Mouse (Mus musculus): ENCODE measurements at regions not wholly inside any gene's neighbourhood (a gene's known extent, or its start where the extent isn't known, plus 50 kb on each side); places are given as distances from the start of the nearest gene placed in this dataset.

DNA sequence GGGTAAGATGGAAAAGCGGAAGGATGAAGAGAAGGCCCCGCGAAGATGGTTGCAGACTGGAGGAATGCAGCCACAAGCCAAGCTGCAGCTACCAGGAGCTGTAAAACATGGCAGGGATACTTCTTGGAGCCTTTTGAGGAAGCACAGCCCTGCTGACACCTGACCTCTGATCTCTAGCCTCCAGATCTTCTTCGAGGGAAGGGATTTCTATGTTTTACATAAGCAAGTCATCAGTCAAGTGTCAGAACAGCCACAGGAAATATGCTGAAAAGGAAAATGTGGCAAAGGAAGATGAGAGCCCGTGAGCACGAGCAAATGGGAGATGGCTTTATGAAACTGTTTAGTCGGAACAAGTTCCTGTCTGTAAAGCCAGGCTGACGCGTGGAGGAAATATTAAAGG is 219.1 kb downstream of the Tshz3 start:
- no peaks in the 10 kb centered on the region for H3K36me3 ChIP-seq (ENCODE audit: control insufficient read depth, insufficient read depth, low read length)

GRCm38 (mm10) chr7:36919413-36919812 is 221.5 kb downstream of the Tshz3 start:
- Histone ChIP-seq H3K4me1 (ENCODE audit: control insufficient read depth, insufficient read depth, low read length) (no peaks in the 10 kb centered on the region), H3K4me3 (ENCODE audit: low read depth, low read length) (no peak overlapping the region), H3K9ac (ENCODE audit: low read depth, low read length) (no peak overlapping the region), H3K27me3 (ENCODE audit: control insufficient read depth, insufficient read depth, low read depth, low read length) (no peaks in the 10 kb centered on the region), H3K36me3 (ENCODE audit: control insufficient read depth, insufficient read depth, low read length) (no peaks in the 10 kb centered on the region), H3K4me2 (ENCODE audit: low read length) (no peak overlapping the region), H3K9me3 (replicated peaks; ENCODE audit: control insufficient read depth, low read length, poor library complexity, severe bottlenecking) (no peaks in the 10 kb centered on the region), H3K27ac (ENCODE audit: low read length) (no peak overlapping the region)
- WGBS = 83% methylated on average over 4 of the region's 4 CpGs
- ATAC-seq = no peak

More for the DNA sequence above, 219.1 kb downstream of the Tshz3 start:
- H3K9ac ChIP-seq (ENCODE audit: low read depth, low read length) = no peak overlapping the region
- no peak overlapping the region for H3K4me2 ChIP-seq (ENCODE audit: low read length)
- H3K4me1 ChIP-seq (ENCODE audit: control insufficient read depth, insufficient read depth, low read length) = no peaks in the 10 kb centered on the region
- WGBS = 81% methylated on average over 9 of the region's 9 CpGs
- H3K27ac ChIP-seq (ENCODE audit: low read length) = no peak overlapping the region
- H3K27me3 ChIP-seq (ENCODE audit: control insufficient read depth, insufficient read depth, low read depth, low read length) = no peaks in the 10 kb centered on the region
- no peaks in the 10 kb centered on the region for H3K9me3 ChIP-seq (replicated peaks; ENCODE audit: control insufficient read depth, low read length, poor library complexity, severe bottlenecking)
- H3K4me3 ChIP-seq (ENCODE audit: low read depth, low read length) = no peak overlapping the region
- ATAC-seq = no peak

- Histone ChIP-seq H3K9ac (ENCODE audit: low read depth, low read length) (no peak overlapping the region), H3K27ac (ENCODE audit: low read length) (no peak overlapping the region), H3K36me3 (ENCODE audit: control insufficient read depth, insufficient read depth, low read length) (no peaks in the 10 kb centered on the region), H3K4me3 (ENCODE audit: low read depth, low read length) (no peak overlapping the region), H3K4me1 (ENCODE audit: control insufficient read depth, insufficient read depth, low read length) (no peaks in the 10 kb centered on the region), H3K27me3 (ENCODE audit: control insufficient read depth, insufficient read depth, low read depth, low read length) (no peaks in the 10 kb centered on the region), H3K9me3 (replicated peaks; ENCODE audit: control insufficient read depth, low read length, poor library complexity, severe bottlenecking) (no peaks in the 10 kb centered on the region), H3K4me2 (ENCODE audit: low read length) (no peak overlapping the region)
- 90% methylated on average over 14 of the region's 14 CpGs for WGBS
- no peak for ATAC-seq
Measured at GRCm38 (mm10) chr7:36921003-36921402, 223.1 kb downstream of the Tshz3 start.

- Histone ChIP-seq H3K27ac (ENCODE audit: low read length) (no peak overlapping the region), H3K4me3 (ENCODE audit: low read depth, low read length) (no peak overlapping the region), H3K36me3 (ENCODE audit: control insufficient read depth, insufficient read depth, low read length) (no peaks in the 10 kb centered on the region), H3K9ac (ENCODE audit: low read depth, low read length) (no peak overlapping the region), H3K4me2 (ENCODE audit: low read length) (no peak overlapping the region), H3K4me1 (ENCODE audit: control insufficient read depth, insufficient read depth, low read length) (peaks cover 5% of the 10 kb centered on the region), H3K9me3 (replicated peaks; ENCODE audit: control insufficient read depth, low read length, poor library complexity, severe bottlenecking) (no peaks in the 10 kb centered on the region), H3K27me3 (ENCODE audit: control insufficient read depth, insufficient read depth, low read depth, low read length) (no peaks in the 10 kb centered on the region)
- 77% methylated on average over 3 of the region's 4 CpGs for WGBS
- no peak for ATAC-seq
Measured at GRCm38 (mm10) chr7:36933490-36933889, 235.6 kb downstream of the Tshz3 start.

GRCm38 (mm10) chr7:36934792-36935555 is 237.1 kb downstream of the Tshz3 start:
- Histone ChIP-seq H3K4me2 (ENCODE audit: low read length) (no peak overlapping the region), H3K4me3 (ENCODE audit: low read depth, low read length) (no peak overlapping the region), H3K9ac (ENCODE audit: low read depth, low read length) (no peak overlapping the region), H3K27ac (ENCODE audit: low read length) (no peak overlapping the region), H3K4me1 (ENCODE audit: control insufficient read depth, insufficient read depth, low read length) (no peaks in the 10 kb centered on the region; the same call in 1 of the 2 replicates), H3K9me3 (replicated peaks; ENCODE audit: control insufficient read depth, low read length, poor library complexity, severe bottlenecking) (no peaks in the 10 kb centered on the region), H3K27me3 (ENCODE audit: control insufficient read depth, insufficient read depth, low read depth, low read length) (no peaks in the 10 kb centered on the region), H3K36me3 (ENCODE audit: control insufficient read depth, insufficient read depth, low read length) (no peaks in the 10 kb centered on the region)
- ATAC-seq = no peak
- WGBS = 79% methylated on average over 21 of the region's 21 CpGs

DNA sequence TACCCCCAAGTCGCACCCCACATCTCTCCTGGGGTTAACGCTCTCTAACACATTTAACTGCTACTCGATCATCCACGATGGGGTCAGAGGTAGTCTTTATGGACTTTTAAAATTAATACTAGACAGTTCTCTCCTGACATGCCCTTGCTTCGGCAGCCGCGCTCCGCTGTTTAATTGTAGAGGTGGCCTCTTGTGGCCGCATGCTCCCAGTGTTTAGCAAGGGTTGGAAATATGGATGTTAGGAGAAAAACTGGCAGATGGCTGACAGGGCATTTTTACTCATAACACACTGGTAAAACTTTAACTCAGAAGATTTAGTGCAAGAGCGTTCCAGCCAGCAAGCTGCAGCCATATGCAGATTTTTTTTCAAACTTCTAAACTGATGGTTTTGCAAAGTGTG is 242.7 kb downstream of the Tshz3 start:
- Histone ChIP-seq H3K4me3 (ENCODE audit: low read depth, low read length) (no peak overlapping the region), H3K27ac (ENCODE audit: low read length) (no peak overlapping the region), H3K9me3 (replicated peaks; ENCODE audit: control insufficient read depth, low read length, poor library complexity, severe bottlenecking) (no peaks in the 10 kb centered on the region), H3K9ac (ENCODE audit: low read depth, low read length) (no peak overlapping the region), H3K27me3 (ENCODE audit: control insufficient read depth, insufficient read depth, low read depth, low read length) (no peaks in the 10 kb centered on the region), H3K4me2 (ENCODE audit: low read length) (no peak overlapping the region), H3K4me1 (ENCODE audit: control insufficient read depth, insufficient read depth, low read length) (peaks cover 6% of the 10 kb centered on the region), H3K36me3 (ENCODE audit: control insufficient read depth, insufficient read depth, low read length) (no peaks in the 10 kb centered on the region)
- no peak for ATAC-seq
- 74% methylated on average over 10 of the region's 10 CpGs for WGBS

DNA sequence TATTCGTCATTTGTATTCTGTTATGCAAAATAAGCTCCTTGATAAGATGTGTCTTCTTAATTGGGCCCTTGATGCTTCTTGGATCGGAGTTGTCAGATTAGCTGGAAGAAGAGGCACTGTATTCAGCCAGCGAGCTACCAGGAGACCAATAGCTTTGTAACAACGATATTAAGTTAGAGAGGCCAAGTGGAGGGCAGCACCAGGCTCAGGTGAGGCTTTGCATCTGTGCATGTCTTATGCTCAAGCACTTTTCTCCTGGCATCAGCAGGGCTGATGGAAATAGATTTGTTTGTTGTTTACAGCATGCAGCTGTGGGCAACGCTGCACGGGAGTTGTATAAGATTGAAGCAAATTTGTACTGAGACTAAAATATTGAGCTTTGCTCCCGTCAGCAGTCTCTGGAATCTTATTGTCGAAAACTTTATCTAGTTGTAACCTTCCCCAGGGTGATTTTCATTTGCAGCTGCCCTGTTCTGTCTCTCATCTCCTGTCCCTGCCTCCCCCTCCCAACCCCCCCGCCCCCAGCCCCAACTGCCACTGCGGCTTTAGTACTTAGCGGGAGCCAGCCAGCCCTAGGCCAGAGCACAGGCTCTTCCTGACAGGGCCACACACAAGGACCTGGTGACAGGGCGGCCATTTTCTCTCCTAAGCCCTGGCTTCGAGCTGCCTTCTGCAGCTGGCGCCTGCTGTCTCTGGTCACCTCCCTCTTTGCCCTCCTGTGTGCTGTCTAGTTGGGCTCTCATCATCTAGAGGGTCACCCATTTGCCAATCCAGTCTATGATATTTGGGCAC is 247.3 kb downstream of the Tshz3 start:
- peak; percentile 44; the same call in 1 of the 2 replicates for ATAC-seq
- H3K27ac ChIP-seq (ENCODE audit: low read length) = peak overlapping the region; percentile 48; the same call in 1 of the 2 replicates
- 0 out of 2 replicates have a peak overlapping the region, but pooled peaks have one; percentile 2 for H3K9ac ChIP-seq (ENCODE audit: low read depth, low read length)
- H3K27me3 ChIP-seq (ENCODE audit: control insufficient read depth, insufficient read depth, low read depth, low read length) = no peaks in the 10 kb centered on the region
- no peaks in the 10 kb centered on the region for H3K36me3 ChIP-seq (ENCODE audit: control insufficient read depth, insufficient read depth, low read length)
- peaks cover 15% of the 10 kb centered on the region for H3K4me1 ChIP-seq (ENCODE audit: control insufficient read depth, insufficient read depth, low read length)
- no peak overlapping the region for H3K4me3 ChIP-seq (ENCODE audit: low read depth, low read length)
- 53% methylated on average over 14 of the region's 14 CpGs for WGBS
- no peak overlapping the region for H3K4me2 ChIP-seq (ENCODE audit: low read length)
- H3K9me3 ChIP-seq (replicated peaks; ENCODE audit: control insufficient read depth, low read length, poor library complexity, severe bottlenecking) = no peaks in the 10 kb centered on the region

DNA sequence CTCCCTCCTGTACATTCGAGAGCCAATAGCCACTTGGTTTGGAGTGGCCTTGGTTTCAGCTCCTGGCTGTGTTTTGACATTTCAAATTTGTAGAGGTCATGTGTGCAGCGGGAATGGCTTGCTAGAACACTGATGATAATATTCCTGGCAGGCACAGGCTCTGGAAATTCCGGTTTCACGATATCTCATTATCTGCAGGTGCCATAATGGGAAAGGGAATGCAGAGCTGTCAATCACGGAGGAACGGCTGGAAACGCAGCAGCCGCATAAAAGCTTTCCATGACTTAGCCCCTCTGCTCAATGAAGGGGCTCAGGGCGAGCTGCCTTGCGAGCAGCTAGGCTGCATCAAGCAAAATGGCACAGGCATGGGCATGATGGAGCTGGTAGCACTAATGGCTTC is 251.6 kb downstream of the Tshz3 start:
- H3K4me3 ChIP-seq (ENCODE audit: low read depth, low read length) = no peak overlapping the region
- H3K4me1 ChIP-seq (ENCODE audit: control insufficient read depth, insufficient read depth, low read length) = peaks cover 15% of the 10 kb centered on the region
- no peak overlapping the region for H3K4me2 ChIP-seq (ENCODE audit: low read length)
- H3K27ac ChIP-seq (ENCODE audit: low read length) = peak overlapping the region; percentile 47; the same call in 1 of the 2 replicates
- no peaks in the 10 kb centered on the region for H3K36me3 ChIP-seq (ENCODE audit: control insufficient read depth, insufficient read depth, low read length)
- H3K9ac ChIP-seq (ENCODE audit: low read depth, low read length) = no peak overlapping the region
- H3K9me3 ChIP-seq (replicated peaks; ENCODE audit: control insufficient read depth, low read length, poor library complexity, severe bottlenecking) = no peaks in the 10 kb centered on the region
- ATAC-seq = peak; percentile 44; the same call in 1 of the 2 replicates
- WGBS = 34% methylated on average over 10 of the region's 10 CpGs
- no peaks in the 10 kb centered on the region for H3K27me3 ChIP-seq (ENCODE audit: control insufficient read depth, insufficient read depth, low read depth, low read length)

DNA sequence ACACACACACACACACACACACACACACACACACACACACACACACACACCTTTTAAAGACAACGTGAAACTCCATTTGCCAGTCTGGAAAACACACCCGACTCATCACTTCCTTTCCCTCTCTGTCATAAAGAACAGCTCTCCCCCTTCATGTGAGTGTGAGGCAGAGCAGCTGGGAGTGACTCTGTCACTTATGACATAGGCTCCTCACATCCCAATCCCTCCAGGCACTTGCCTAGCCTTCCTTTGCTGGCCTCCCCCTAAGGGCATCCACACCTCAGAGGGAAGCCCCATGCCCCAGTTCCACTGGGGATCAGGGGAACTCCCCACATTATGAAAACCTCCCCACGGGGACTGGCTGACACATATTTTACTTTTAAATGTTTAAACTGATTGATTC is 257.5 kb downstream of the Tshz3 start:
- no peaks in the 10 kb centered on the region for H3K36me3 ChIP-seq (ENCODE audit: control insufficient read depth, insufficient read depth, low read length)
- no peak overlapping the region for H3K4me2 ChIP-seq (ENCODE audit: low read length)
- H3K4me3 ChIP-seq (ENCODE audit: low read depth, low read length) = no peak overlapping the region
- H3K27ac ChIP-seq (ENCODE audit: low read length) = no peak overlapping the region
- peak; percentile 69; the same call in 1 of the 2 replicates for ATAC-seq
- no peaks in the 10 kb centered on the region for H3K4me1 ChIP-seq (ENCODE audit: control insufficient read depth, insufficient read depth, low read length)
- H3K9ac ChIP-seq (ENCODE audit: low read depth, low read length) = no peak overlapping the region
- 64% methylated on average over 3 of the region's 3 CpGs for WGBS
- H3K27me3 ChIP-seq (ENCODE audit: control insufficient read depth, insufficient read depth, low read depth, low read length) = no peaks in the 10 kb centered on the region
- H3K9me3 ChIP-seq (replicated peaks; ENCODE audit: control insufficient read depth, low read length, poor library complexity, severe bottlenecking) = peaks cover 4% of the 10 kb centered on the region; the same call in 1 of the 2 replicates
